Mouse (Mus musculus) retina, adult 2 months (tissue): ENCODE data around the gene Spa17.

Experiments
- DNase-seq: peaks from one replicate; pipeline ENCODE4 v3.0.0-alpha.2; 2012; ENCODE audit warnings: low read depth, low spot score

The Spa17 gene

DNA sequence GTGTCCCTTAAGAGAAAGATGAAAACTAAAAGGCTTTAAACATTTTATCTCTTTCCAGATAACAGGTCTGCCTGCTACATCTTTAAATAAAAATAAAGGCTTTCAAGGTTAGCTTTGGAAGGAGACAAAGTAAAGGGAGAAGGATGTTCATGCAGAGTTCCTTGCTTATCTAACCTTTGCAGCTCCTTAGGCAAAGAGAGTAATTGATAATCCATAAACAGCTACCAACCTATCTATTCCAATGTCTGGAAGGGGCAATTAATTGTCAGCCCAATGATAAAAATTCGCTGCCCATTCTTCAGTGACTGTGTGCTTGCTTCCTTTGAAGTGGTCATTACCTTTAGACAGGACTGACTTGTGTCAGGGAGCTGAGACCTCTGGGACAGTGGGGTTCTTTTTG lies 49.7 kb downstream of the Spa17 start:
- DNase-seq: no peak

DNA sequence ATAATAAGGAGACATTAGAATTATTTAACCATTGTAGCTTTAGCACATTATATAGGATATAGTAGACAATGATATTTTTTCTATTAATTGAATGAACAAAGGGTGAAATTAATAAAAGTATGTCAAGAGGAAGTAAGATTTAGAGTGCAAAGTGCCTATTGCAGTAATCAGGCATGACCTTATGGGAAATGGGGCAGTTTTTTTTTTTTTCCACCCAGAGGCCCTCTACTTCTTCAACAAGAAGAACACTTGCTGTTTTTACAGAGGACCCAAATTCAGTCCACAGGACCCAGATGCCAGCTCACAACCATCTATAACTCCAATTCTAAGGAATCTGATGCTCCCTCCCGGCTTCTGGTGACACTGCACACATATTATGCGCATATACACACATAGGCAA lies 52.9 kb downstream of the Spa17 start:
- no peak for DNase-seq

DNA sequence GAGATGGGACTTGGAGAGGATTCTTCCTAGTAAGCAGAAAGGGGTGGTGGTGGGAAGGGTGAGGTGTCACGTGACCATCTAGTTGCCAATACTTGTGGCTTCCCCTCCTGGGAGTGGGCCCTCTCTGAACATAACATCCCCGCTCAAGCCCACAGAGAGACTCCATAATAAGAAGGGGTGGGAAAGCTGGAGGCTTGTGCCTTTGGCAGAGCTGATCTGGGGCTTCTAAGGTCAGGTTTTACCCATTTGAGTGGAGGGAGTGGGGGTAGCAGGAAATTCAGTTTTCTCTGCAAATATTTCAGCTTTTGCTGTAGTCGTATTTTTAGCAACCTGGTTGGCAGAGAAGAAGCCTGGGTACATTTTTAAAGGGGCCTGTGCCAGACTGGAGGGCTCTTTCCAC lies 57.2 kb downstream of the Spa17 start:
- DNase-seq: no peak

DNA sequence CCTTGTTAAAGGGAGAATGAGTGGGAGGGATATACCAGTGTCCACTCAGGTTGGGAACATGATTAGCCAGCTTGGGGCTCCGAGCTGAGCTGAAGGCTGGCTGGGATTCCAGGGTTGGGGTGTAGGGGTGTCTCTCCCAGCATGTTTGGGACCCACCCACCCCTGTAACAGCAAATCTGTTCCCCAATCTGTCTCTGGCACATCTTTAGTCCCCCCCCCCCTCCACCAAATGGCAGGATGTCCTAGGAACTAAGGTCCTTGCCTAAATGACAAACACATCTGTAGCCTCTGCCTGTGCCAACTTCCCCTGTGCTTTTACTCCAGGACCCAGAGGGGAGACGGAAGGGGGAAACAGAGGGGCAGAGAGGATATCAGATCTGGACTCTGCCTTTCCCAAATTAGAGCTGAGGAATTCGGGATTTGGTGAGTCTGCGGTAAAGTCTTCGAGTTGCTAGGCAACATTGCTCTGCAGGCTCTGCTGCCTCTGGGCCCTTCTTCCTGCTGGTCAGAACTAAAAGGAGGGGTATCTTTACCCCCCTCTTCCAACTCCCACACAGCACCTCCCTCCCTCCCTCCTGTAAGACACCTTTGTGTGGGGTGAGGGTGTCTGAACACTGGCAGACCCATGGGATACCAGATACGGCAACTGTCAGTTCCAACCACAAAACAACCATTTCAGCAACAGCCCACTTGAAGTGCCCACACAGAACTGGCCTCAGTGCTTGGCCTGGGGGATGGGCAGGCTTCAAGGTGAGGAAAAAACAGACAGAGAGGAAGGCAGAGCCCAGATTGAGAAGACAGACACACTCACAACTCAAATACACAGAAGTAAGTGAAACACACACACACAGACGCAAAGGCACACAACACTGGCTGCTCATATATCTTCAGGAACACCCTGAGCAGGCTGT lies 58.4 kb downstream of the Spa17 start, which contains the start of gene Siae:
TSS of gene Siae (plus strand) at position 861 of the 911 bp plus-strand sequence.
- DNase-seq: no peak

DNA sequence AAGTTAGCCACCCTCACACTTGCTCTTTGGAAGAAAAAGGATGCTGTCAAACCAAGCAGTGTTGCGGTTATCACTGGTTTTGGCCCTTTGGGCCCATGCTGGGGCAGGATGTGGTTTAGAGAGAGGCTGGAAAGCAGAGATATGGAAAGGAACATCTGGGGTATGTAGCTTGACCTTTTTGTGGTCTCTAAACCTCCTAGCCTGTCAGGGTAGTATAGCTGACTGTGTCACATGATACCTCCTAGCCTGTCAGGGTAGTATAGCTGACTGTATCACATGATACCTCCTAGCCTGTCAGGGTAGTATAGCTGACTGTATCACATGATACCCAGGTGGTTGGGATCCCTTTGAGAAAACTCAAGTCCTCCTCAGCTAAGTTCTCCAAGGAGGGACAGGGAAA lies 59.2 kb downstream of the Spa17 start:
- no peak for DNase-seq
